Mouse (Mus musculus) lung, embryonic 14.5 days (tissue): ENCODE measurements at regions not wholly inside any gene's neighbourhood (a gene's known extent, or its start where the extent isn't known, plus 50 kb on each side); places are given as distances from the start of the nearest gene placed in this dataset.

ENCODE experiments used
- ATAC-seq: fragments of 200-750 bp; cut with Nextera tagmentation; 2 replicates; pipeline ENCODE4 v1.8.0; 2017; ENCODE audit warnings: mild to moderate bottlenecking, moderate TSS enrichment, moderate library complexity; ENCODE audit not compliant: insufficient read depth
- DNase-seq: peaks from one replicate; pipeline ENCODE4 v3.0.0-alpha.2; 2015
- H3K27ac ChIP-seq: fragments of 300-500 bp; sonication (generic); 2 replicates; pipeline ENCODE4 v1.5.1; 2014; ENCODE audit warnings: low read depth, mild to moderate bottlenecking, moderate library complexity
- H3K27me3 ChIP-seq: fragments of 300-500 bp; sonication (generic); 2 replicates; pipeline ENCODE4 v1.6.1; 2014; ENCODE audit warnings: low read length, control low read depth; ENCODE audit not compliant: insufficient read depth
- H3K36me3 ChIP-seq: fragments of 300-500 bp; sonication (generic); 2 replicates; pipeline ENCODE4 v1.6.1; 2014; ENCODE audit warnings: control low read depth; ENCODE audit not compliant: insufficient read depth
- H3K4me1 ChIP-seq: fragments of 300-500 bp; sonication (generic); 2 replicates; pipeline ENCODE4 v1.6.1; 2014; ENCODE audit warnings: antibody characterized with exemption, control low read depth; ENCODE audit not compliant: insufficient read depth
- H3K4me2 ChIP-seq: fragments of 300-500 bp; sonication (generic); 2 replicates; pipeline ENCODE4 v1.6.1; 2014; ENCODE audit warnings: mild to moderate bottlenecking
- H3K4me3 ChIP-seq: fragments of 300-500 bp; sonication (generic); 2 replicates; pipeline ENCODE4 v1.5.1; 2014; ENCODE audit warnings: low read depth, low read length
- H3K9ac ChIP-seq: fragments of 300-500 bp; sonication (generic); 2 replicates; pipeline ENCODE4 v1.6.1; 2014
- H3K9me3 ChIP-seq: fragments of 300-500 bp; sonication (generic); 2 replicates; pipeline ENCODE4 v1.6.1; 2016; ENCODE audit warnings: low read depth, low read length, control low read depth
- CTCF ChIP-seq: IDR thresholded peaks from 2 replicates; pipeline ENCODE4 v1.5.1; 2016; ENCODE audit warnings: antibody characterized with exemption, low read depth
- WGBS: fragments of 180-500 bp; shearing (Covaris S2); extraction: QIAGEN DNeasy Blood & Tissue Kit; methylation state at CpG from one replicate; pipeline ENCODE4 v1.1.7; 2014; 5-methylcytosine and 5-hydroxymethylcytosine counted together

- Histone ChIP-seq H3K4me2 (no peak overlapping the region), H3K9me3 (no peaks in the 10 kb centered on the region), H3K4me1 (no peaks in the 10 kb centered on the region), H3K9ac (no peak overlapping the region), H3K27me3 (no peaks in the 10 kb centered on the region), H3K36me3 (no peaks in the 10 kb centered on the region), H3K27ac (no peak overlapping the region), H3K4me3 (no peak overlapping the region)
- 71% methylated on average over 3 of the region's 3 CpGs for WGBS
- no peak for ATAC-seq
- DNase-seq, result no peak
- no peak for TF ChIP-seq CTCF
These were observed 376.3 kb upstream of the Lrfn5 start for GRCm38 (mm10) chr12:61146695-61147094.

- no peak for TF ChIP-seq CTCF
- Histone ChIP-seq H3K4me2 (no peak overlapping the region), H3K9me3 (no peaks in the 10 kb centered on the region), H3K4me3 (no peak overlapping the region), H3K9ac (no peak overlapping the region), H3K27me3 (no peaks in the 10 kb centered on the region), H3K36me3 (no peaks in the 10 kb centered on the region), H3K4me1 (no peaks in the 10 kb centered on the region), H3K27ac (no peak overlapping the region)
- WGBS, result 37% methylated on average over 4 of the region's 4 CpGs
- ATAC-seq (no peak), DNase-seq (peak; percentile 78)
These were observed 347.6 kb upstream of the Lrfn5 start for GRCm38 (mm10) chr12:61175331-61175730.
